Mouse (Mus musculus) stomach, embryonic 16.5 days (tissue): Measurements from ENCODE around the gene Polr3c. TPM values are rescaled to one million over a fixed set of nuclear protein-coding genes. Genes with fewer than 3 reads are reported as not detected.

Experiments used
- ATAC-seq: fragments of 200-750 bp; cut with Nextera tagmentation; 2 replicates; pipeline ENCODE4 v1.8.0; 2017; ENCODE audit warnings: moderate number of reproducible peaks, moderate TSS enrichment; ENCODE audit not compliant: insufficient read depth, low FRiP score
- H3K27ac ChIP-seq: fragments of 300-500 bp; sonication (generic); 2 replicates; pipeline ENCODE4 v1.5.1; 2014; ENCODE audit warnings: low read length
- H3K27me3 ChIP-seq: fragments of 300-500 bp; sonication (generic); 2 replicates; pipeline ENCODE4 v1.6.1; 2014; ENCODE audit warnings: low read length, control low read depth, mixed read lengths; ENCODE audit not compliant: control insufficient read depth, insufficient read depth
- H3K36me3 ChIP-seq: fragments of 300-500 bp; sonication (generic); 2 replicates; pipeline ENCODE4 v1.6.1; 2014; ENCODE audit warnings: low read length; ENCODE audit not compliant: control insufficient read depth, insufficient read depth
- H3K4me1 ChIP-seq: fragments of 300-500 bp; sonication (generic); 2 replicates; pipeline ENCODE4 v1.6.1; 2014; ENCODE audit warnings: low read length, control low read depth, mixed read lengths; ENCODE audit not compliant: control insufficient read depth, insufficient read depth
- H3K4me2 ChIP-seq: fragments of 300-500 bp; sonication (generic); 2 replicates; pipeline ENCODE4 v1.6.1; 2014; ENCODE audit warnings: low read depth, low read length, mixed read lengths
- H3K4me3 ChIP-seq: fragments of 300-500 bp; sonication (generic); replicated peaks from 2 replicates; pipeline ENCODE4 v1.5.1; 2014; ENCODE audit warnings: mild to moderate bottlenecking, low read length
- H3K9ac ChIP-seq: fragments of 300-500 bp; sonication (generic); 2 replicates; pipeline ENCODE4 v1.6.1; 2014; ENCODE audit warnings: low read length
- H3K9me3 ChIP-seq: fragments of 300-500 bp; sonication (generic); replicated peaks from 2 replicates; pipeline ENCODE4 v1.6.1; 2016; ENCODE audit warnings: low read length, control low read depth; ENCODE audit not compliant: control insufficient read depth
- WGBS: fragments of 180-500 bp; shearing (Covaris S2); extraction: QIAGEN DNeasy Blood & Tissue Kit; methylation state at CpG from one replicate; pipeline ENCODE4 v1.1.7; 2014; 5-methylcytosine and 5-hydroxymethylcytosine counted together
- polyA plus RNA-seq: library from polyadenylated mRNA; unstranded; fragments of >200 nt; fragmentation: Nextera tagmentation; extraction: Ambion mirVana; gene quantifications from 2 replicates; pipeline ENCODE4 v1.2.1, GENCODE M21; 2015

Polr3c gene
- polyA plus RNA-seq, result 30.3 and 33.9 TPM in 2 replicates

GRCm38 (mm10) chr3:96727343-96727827 is at the start of gene Polr3c, which contains the start of gene Rnf115:
Polr3c (minus strand) TSS chr3:96727628.
Rnf115 (plus strand) TSS chr3:96727664.
- H3K4me3 ChIP-seq, result peak within 1 kb of the TSS; percentile 99
- H3K4me2 ChIP-seq, result peak within 1 kb of the TSS; percentile 74
- H3K9me3 ChIP-seq, result no peaks in the 10 kb centered on the region
- peaks cover 20% of the 10 kb centered on the region for H3K4me1 ChIP-seq
- peak within 1 kb of the TSS; percentile 94 for H3K9ac ChIP-seq
- H3K36me3 ChIP-seq, result peaks cover 6% of the 10 kb centered on the region; the same call in 1 of the 2 replicates
- H3K27ac ChIP-seq, result peak within 1 kb of the TSS; percentile 79
- H3K27me3 ChIP-seq, result no peaks in the 10 kb centered on the region
- peak; percentile 99 for ATAC-seq
- under 1% methylated on average over 45 of the region's 52 CpGs for WGBS

- H3K4me1 ChIP-seq, result no peaks in the 10 kb centered on the region
- H3K4me2 ChIP-seq, result no peak overlapping the region
- no peak overlapping the region for H3K27ac ChIP-seq
- ATAC-seq, result no peak
- H3K36me3 ChIP-seq, result 0 out of 2 replicates have a peak, but pooled peaks cover 5% of the 10 kb centered on the region
- H3K9ac ChIP-seq, result no peak overlapping the region
- no peaks in the 10 kb centered on the region for H3K9me3 ChIP-seq
- no peak overlapping the region for H3K4me3 ChIP-seq
- 48% methylated on average over 3 of the region's 3 CpGs for WGBS
- no peaks in the 10 kb centered on the region for H3K27me3 ChIP-seq
These were observed 49.7 kb upstream of the Polr3c start for GRCm38 (mm10) chr3:96777120-96777519.

- no peaks in the 10 kb centered on the region for H3K27me3 ChIP-seq
- H3K4me2 ChIP-seq, result no peak overlapping the region
- H3K36me3 ChIP-seq, result 0 out of 2 replicates have a peak, but pooled peaks cover 5% of the 10 kb centered on the region
- no peaks in the 10 kb centered on the region for H3K9me3 ChIP-seq
- H3K9ac ChIP-seq, result no peak overlapping the region
- no peaks in the 10 kb centered on the region for H3K4me1 ChIP-seq
- no peak overlapping the region for H3K27ac ChIP-seq
- 27% methylated on average over 1 of the region's 1 CpGs for WGBS
- ATAC-seq, result no peak
- no peak overlapping the region for H3K4me3 ChIP-seq
These were observed 45.5 kb upstream of the Polr3c start for GRCm38 (mm10) chr3:96772949-96773348.

- WGBS, result 91% methylated on average over 5 of the region's 5 CpGs
- no peak for ATAC-seq
These were observed 42.5 kb upstream of the Polr3c start for GRCm38 (mm10) chr3:96769971-96770370.

GRCm38 (mm10) chr3:96764528-96764927 is 37.1 kb upstream of the Polr3c start:
- no peaks in the 10 kb centered on the region for H3K4me1 ChIP-seq
- no peak overlapping the region for H3K9ac ChIP-seq
- WGBS, result 75% methylated on average over 1 of the region's 1 CpGs
- no peaks in the 10 kb centered on the region for H3K9me3 ChIP-seq
- ATAC-seq, result no peak
- H3K27me3 ChIP-seq, result no peaks in the 10 kb centered on the region
- no peak overlapping the region for H3K4me3 ChIP-seq
- no peak overlapping the region for H3K4me2 ChIP-seq
- no peak overlapping the region for H3K27ac ChIP-seq
- no peaks in the 10 kb centered on the region for H3K36me3 ChIP-seq

More at GRCm38 (mm10) chr3:96769971-96770370, 42.5 kb upstream of the Polr3c start:
- H3K27ac ChIP-seq, result no peak overlapping the region
- no peaks in the 10 kb centered on the region for H3K27me3 ChIP-seq
- H3K4me2 ChIP-seq, result no peak overlapping the region
- H3K9me3 ChIP-seq, result no peaks in the 10 kb centered on the region
- H3K4me3 ChIP-seq, result no peak overlapping the region
- no peaks in the 10 kb centered on the region for H3K4me1 ChIP-seq
- H3K36me3 ChIP-seq, result 0 out of 2 replicates have a peak, but pooled peaks cover 2% of the 10 kb centered on the region
- no peak overlapping the region for H3K9ac ChIP-seq

GRCm38 (mm10) chr3:96759695-96760094 is 32.3 kb upstream of the Polr3c start:
- no peak overlapping the region for H3K27ac ChIP-seq
- no peak overlapping the region for H3K4me3 ChIP-seq
- H3K4me1 ChIP-seq, result no peaks in the 10 kb centered on the region
- no peaks in the 10 kb centered on the region for H3K9me3 ChIP-seq
- 85% methylated on average over 4 of the region's 4 CpGs for WGBS
- no peaks in the 10 kb centered on the region for H3K27me3 ChIP-seq
- no peak overlapping the region for H3K9ac ChIP-seq
- H3K4me2 ChIP-seq, result no peak overlapping the region
- ATAC-seq, result no peak
- H3K36me3 ChIP-seq, result no peaks in the 10 kb centered on the region

GRCm38 (mm10) chr3:96757691-96758090 is 30.3 kb upstream of the Polr3c start:
- WGBS, result 65% methylated on average over 7 of the region's 7 CpGs
- Histone ChIP-seq H3K9me3 (no peaks in the 10 kb centered on the region), H3K4me3 (no peak overlapping the region), H3K27ac (no peak overlapping the region), H3K4me1 (no peaks in the 10 kb centered on the region), H3K4me2 (no peak overlapping the region), H3K9ac (no peak overlapping the region), H3K36me3 (no peaks in the 10 kb centered on the region), H3K27me3 (no peaks in the 10 kb centered on the region)
- no peak for ATAC-seq

GRCm38 (mm10) chr3:96755935-96756334 is 28.5 kb upstream of the Polr3c start:
- no peaks in the 10 kb centered on the region for H3K36me3 ChIP-seq
- no peaks in the 10 kb centered on the region for H3K4me1 ChIP-seq
- 92% methylated on average over 1 of the region's 1 CpGs for WGBS
- H3K4me2 ChIP-seq, result no peak overlapping the region
- no peaks in the 10 kb centered on the region for H3K9me3 ChIP-seq
- ATAC-seq, result no peak
- no peak overlapping the region for H3K27ac ChIP-seq
- no peak overlapping the region for H3K4me3 ChIP-seq
- H3K9ac ChIP-seq, result no peak overlapping the region
- H3K27me3 ChIP-seq, result no peaks in the 10 kb centered on the region

GRCm38 (mm10) chr3:96746829-96747228 is 19.4 kb upstream of the Polr3c start:
- H3K4me3 ChIP-seq, result no peak overlapping the region
- no peaks in the 10 kb centered on the region for H3K4me1 ChIP-seq
- H3K9ac ChIP-seq, result no peak overlapping the region
- ATAC-seq, result no peak
- H3K4me2 ChIP-seq, result no peak overlapping the region
- no peaks in the 10 kb centered on the region for H3K36me3 ChIP-seq
- no peak overlapping the region for H3K27ac ChIP-seq
- H3K9me3 ChIP-seq, result no peaks in the 10 kb centered on the region
- 58% methylated on average over 1 of the region's 1 CpGs for WGBS
- H3K27me3 ChIP-seq, result no peaks in the 10 kb centered on the region
